ENCODE assay signal across 8 mouse cellular contexts in the genomic region with DNA sequence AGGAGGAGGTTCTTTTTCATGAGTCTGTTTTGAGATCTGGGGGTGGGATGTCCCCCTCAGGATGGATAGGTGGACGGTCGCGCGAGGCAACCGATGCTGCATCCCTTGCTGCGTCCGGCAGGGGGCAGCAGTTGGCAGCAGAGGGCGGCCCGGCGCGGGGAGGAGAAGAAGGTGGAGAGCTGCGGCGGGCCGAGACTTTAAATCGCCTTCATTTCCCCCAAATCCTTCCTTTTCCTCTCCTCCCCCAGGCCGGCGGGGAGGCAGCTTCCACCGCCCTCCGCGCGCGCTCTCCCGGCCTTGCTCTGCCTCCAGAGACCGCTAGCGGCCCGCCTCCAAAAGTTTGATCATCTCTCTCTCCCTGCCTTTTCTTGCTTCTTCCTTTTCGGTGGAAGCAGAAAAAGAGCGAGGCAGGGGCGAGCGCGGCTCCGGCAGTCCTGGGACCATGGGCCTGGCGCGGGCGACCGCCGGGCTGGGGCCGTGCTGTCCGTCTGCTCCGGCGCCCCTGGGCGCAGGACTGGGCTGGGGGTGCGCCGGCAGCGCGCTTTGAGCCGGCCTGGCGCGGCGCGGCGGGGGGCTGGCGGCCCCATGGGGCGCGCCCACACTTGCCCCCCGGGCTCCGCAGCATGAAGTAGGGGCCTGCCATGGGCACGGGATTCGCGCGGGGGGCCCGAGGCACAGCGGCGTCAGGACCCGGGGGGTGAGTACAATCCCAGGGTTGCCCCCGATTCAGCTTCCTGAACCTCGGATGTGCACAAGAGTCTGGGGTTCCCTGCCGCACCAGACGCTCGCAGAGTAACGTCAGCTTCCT. TPM values are rescaled to one million over a fixed set of nuclear protein-coding genes. Genes with fewer than 3 reads are reported as not detected.
A peak's percentile ranks its signal among the peaks of the same experiment; 100 is the strongest.
DNase-seq lines count a peak whose midpoint lies in the region; ATAC-seq and TF ChIP-seq lines count a peak whose summit lies in the region.

No protein-coding gene starts in this region.

- H3K4me1 ChIP-seq in cortical plate, adult 2 months (ENCODE audit: control insufficient read depth, insufficient read depth, low read length): no peaks in the 10 kb centered on the region
- peaks cover 26% of the 10 kb centered on the region for H3K4me1 ChIP-seq in intestine, embryonic 15.5 days (replicated peaks)
- H3K4me1 ChIP-seq in limb, embryonic 13.5 days: peaks cover 59% of the 10 kb centered on the region
- H3K4me1 ChIP-seq in midbrain, embryonic 14.5 days (ENCODE audit: control insufficient read depth, insufficient read depth, low read length): peaks cover 13% of the 10 kb centered on the region

- WGBS in intestine, embryonic 15.5 days: under 1% methylated on average over 65 of the region's 71 CpGs
- under 1% methylated on average over 65 of the region's 71 CpGs for WGBS in limb, embryonic 13.5 days
- WGBS in midbrain, embryonic 14.5 days: under 1% methylated on average over 65 of the region's 71 CpGs

- H3K4me2 ChIP-seq in intestine, embryonic 15.5 days (replicated peaks): peak overlapping the region; percentile 98
- H3K4me2 ChIP-seq in limb, embryonic 13.5 days (replicated peaks): peak overlapping the region; percentile 97
- peak overlapping the region; percentile 100 for H3K4me2 ChIP-seq in midbrain, embryonic 14.5 days (ENCODE audit: low read length)

- H3K9ac ChIP-seq in intestine, embryonic 15.5 days: peak overlapping the region; percentile 86
- peak overlapping the region; percentile 96 for H3K9ac ChIP-seq in limb, embryonic 13.5 days
- peak overlapping the region; percentile 60 for H3K9ac ChIP-seq in midbrain, embryonic 14.5 days (replicated peaks; ENCODE audit: low read length)

- TF ChIP-seq CTCF in cortical plate, adult 2 months (IDR thresholded peaks at IDR 0.05; ENCODE audit: extremely low read depth, insufficient read depth, low read length): peak; percentile 65

- no peaks in the 10 kb centered on the region for H3K36me3 ChIP-seq in intestine, embryonic 15.5 days
- H3K36me3 ChIP-seq in limb, embryonic 13.5 days: peaks cover 13% of the 10 kb centered on the region
- H3K36me3 ChIP-seq in midbrain, embryonic 14.5 days (ENCODE audit: control insufficient read depth, insufficient read depth, low read length): no peaks in the 10 kb centered on the region

- H3K4me3 ChIP-seq in cortical plate, adult 2 months (ENCODE audit: insufficient read depth, low read length): peak overlapping the region; percentile 4
- H3K4me3 ChIP-seq in intestine, embryonic 15.5 days (replicated peaks): peak overlapping the region; percentile 91
- peak overlapping the region; percentile 93 for H3K4me3 ChIP-seq in limb, embryonic 13.5 days
- peak overlapping the region; percentile 62 for H3K4me3 ChIP-seq in midbrain, embryonic 14.5 days (replicated peaks; ENCODE audit: low read depth, low read length)

- H3K27ac ChIP-seq in cortical plate, adult 2 months (ENCODE audit: insufficient read depth, low read length): no peak overlapping the region
- peak overlapping the region; percentile 80 for H3K27ac ChIP-seq in intestine, embryonic 15.5 days
- H3K27ac ChIP-seq in limb, embryonic 13.5 days: peak overlapping the region; percentile 87
- no peak overlapping the region for H3K27ac ChIP-seq in midbrain, embryonic 14.5 days (replicated peaks; ENCODE audit: low read depth, low read length)

- DNase-seq in adrenal gland, adult 2 months: peak; percentile 84
- DNase-seq in gastrocnemius, postnatal 4 days (ENCODE audit: low spot score in 2 of 2): peak; percentile 79 to 85
- DNase-seq in midbrain, embryonic 14.5 days: peak; percentile 89
- peak; percentile 36 for DNase-seq in spleen, adult 12 weeks (ENCODE audit: low spot score)
- no peak for DNase-seq in MN1 (ENCODE audit: low spot score)

- H3K9me3 ChIP-seq in intestine, embryonic 15.5 days: no peaks in the 10 kb centered on the region
- no peaks in the 10 kb centered on the region for H3K9me3 ChIP-seq in limb, embryonic 13.5 days
- H3K9me3 ChIP-seq in midbrain, embryonic 14.5 days (ENCODE audit: control insufficient read depth, low read length): no peaks in the 10 kb centered on the region

- ATAC-seq in intestine, embryonic 15.5 days: peak; percentile 59
- ATAC-seq in limb, embryonic 13.5 days (ENCODE audit: low FRiP score, low read depth): peak; percentile 25; the same call in 1 of the 2 replicates
- peak; percentile 63; the same call in 1 of the 2 replicates for ATAC-seq in midbrain, embryonic 14.5 days (ENCODE audit: low FRiP score, low TSS enrichment)

- TF ChIP-seq POLR2A in cortical plate, adult 2 months (IDR thresholded peaks at IDR 0.05; ENCODE audit: extremely low read depth, insufficient read depth, low read length): no peak

- H3K27me3 ChIP-seq in intestine, embryonic 15.5 days (replicated peaks): peaks cover 3% of the 10 kb centered on the region; the same call in 1 of the 2 replicates
- H3K27me3 ChIP-seq in limb, embryonic 13.5 days: peaks cover 7% of the 10 kb centered on the region; the same call in 1 of the 2 replicates
- H3K27me3 ChIP-seq in midbrain, embryonic 14.5 days (ENCODE audit: control insufficient read depth, insufficient read depth, low read length): peaks cover 37% of the 10 kb centered on the region

RNA-seq across cellular contexts. Expression of gene Col27a1, which starts 1.6 kb away (rescaled TPM):
- total RNA-seq in adrenal gland, adult 2 months (2021): 10 to 100 TPM in 1 of 2 experiments, 1 to 10 TPM in 1; 8.4 to 13.0 TPM
- 12.9 and 14.9 TPM in 2 replicates for polyA plus RNA-seq in adrenal gland, adult 2 months (2012; rRNA removed)
- polyA plus RNA-seq in cortical plate, adult 2 months (2012; rRNA removed): 3.5 and 4.2 TPM in 2 replicates
- total RNA-seq in gastrocnemius, postnatal 4 days (2021): 10 to 100 TPM; 17.5 to 19.5 TPM
- 13.1 and 13.3 TPM in 2 replicates for polyA plus RNA-seq in intestine, embryonic 15.5 days (2015; fragmentation: Nextera tagmentation; extraction: Ambion mirVana)
- 32.1 and 32.3 TPM in 2 replicates for polyA plus RNA-seq in limb, embryonic 13.5 days (2015; fragmentation: Nextera tagmentation; extraction: Ambion mirVana)
- polyA plus RNA-seq in midbrain, embryonic 14.5 days (2014; fragmentation: Nextera tagmentation; extraction: Ambion mirVana): 1.2 and 1.4 TPM in 2 replicates

RNA-seq across cellular contexts. Expression of gene Kif12, which starts 43.5 kb away (rescaled TPM):
- total RNA-seq in adrenal gland, adult 2 months (2021): not detected
- 0.26 TPM in 1 of 2 replicates, not detected in the other for polyA plus RNA-seq in adrenal gland, adult 2 months (2012; rRNA removed)
- polyA plus RNA-seq in cortical plate, adult 2 months (2012; rRNA removed): not detected in 2 replicates
- total RNA-seq in gastrocnemius, postnatal 4 days (2021): not detected
- polyA plus RNA-seq in intestine, embryonic 15.5 days (2015; fragmentation: Nextera tagmentation; extraction: Ambion mirVana): 67.1 and 77.3 TPM in 2 replicates
- 0.10 and 0.13 TPM in 2 replicates for polyA plus RNA-seq in limb, embryonic 13.5 days (2015; fragmentation: Nextera tagmentation; extraction: Ambion mirVana)
- not detected in 2 replicates for polyA plus RNA-seq in midbrain, embryonic 14.5 days (2014; fragmentation: Nextera tagmentation; extraction: Ambion mirVana)

Comparison
In these comparisons a context has a peak if more than half of its experiments do, and no peak if none do; other contexts are left out.
1. H3K27ac ChIP-seq: peak in intestine, embryonic 15.5 days (single experiment) and limb, embryonic 13.5 days (single experiment); none in cortical plate, adult 2 months (single experiment) and midbrain, embryonic 14.5 days (single experiment).
2. H3K4me3 ChIP-seq: peak in every context shown above with its lines; median percentile 93 in limb, embryonic 13.5 days; 91 in intestine, embryonic 15.5 days; 62 in midbrain, embryonic 14.5 days; 4 in cortical plate, adult 2 months.
3. RNA of gene Kif12, which starts 43.5 kb away (polyA plus RNA-seq): 67.1 to 77.3 TPM in intestine, embryonic 15.5 days; 0.10 to 0.13 TPM in limb, embryonic 13.5 days, not detected in midbrain, embryonic 14.5 days, 0.26 TPM in adrenal gland, adult 2 months and not detected in cortical plate, adult 2 months; every median in the first group is over 10 times any median in the second.
4. Peak in every context shown above with its lines, with median percentiles within 50 percentile points of each other: ATAC-seq, H3K4me2 ChIP-seq and H3K9ac ChIP-seq.